Mouse (Mus musculus): ENCODE results near the gene Nme7. TPM values are rescaled to one million over a fixed set of nuclear protein-coding genes. Genes with fewer than 3 reads are reported as not detected.
A peak's percentile ranks its signal among the peaks of the same experiment; 100 is the strongest.

The Nme7 gene
- polyA plus RNA-seq, 1 experiment = 10.7 TPM

DNA sequence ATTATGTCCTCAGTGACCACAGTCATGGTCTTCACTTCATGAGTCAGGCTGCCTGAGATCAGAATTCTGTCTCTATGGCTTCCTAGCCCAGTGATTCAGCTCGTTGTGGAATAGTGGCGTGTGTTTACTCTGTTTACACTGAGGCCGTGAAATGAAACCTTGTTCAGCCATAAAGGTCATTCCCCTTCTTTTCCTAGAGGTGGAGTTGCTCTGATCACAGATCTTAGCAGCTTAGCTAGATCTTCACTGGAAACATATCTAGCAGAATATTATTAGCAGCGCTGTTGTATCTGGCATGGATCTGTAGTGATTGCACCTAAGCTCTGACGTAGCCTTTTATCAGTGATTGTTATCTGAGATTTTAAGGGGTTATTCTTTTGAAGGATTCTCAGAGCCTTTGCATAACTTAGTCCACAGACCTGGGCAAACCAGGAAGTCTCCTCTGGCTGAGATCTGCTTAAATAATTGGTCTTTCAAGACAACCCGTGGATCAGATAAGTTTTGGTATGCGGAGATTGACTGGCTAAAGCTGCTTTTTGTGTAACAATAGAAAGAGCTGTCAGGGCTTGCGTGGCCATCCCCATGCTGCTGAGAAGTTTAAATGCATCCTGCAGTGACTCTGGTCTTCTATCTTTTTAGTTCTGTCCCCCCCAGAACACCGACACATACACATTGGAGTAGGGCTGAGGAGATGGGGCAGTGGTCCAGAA is 177.9 kb downstream of the Nme7 start:
- peak overlapping the region; percentile 19 for H3K4me2 ChIP-seq (ENCODE audit: low read depth)
- H3K36me3 ChIP-seq (ENCODE audit: control insufficient read depth, insufficient read depth) = no peaks in the 10 kb centered on the region
- H3K79me2 ChIP-seq (ENCODE audit: control insufficient read depth, insufficient read depth) = no peaks in the 10 kb centered on the region
- H3K4me3 ChIP-seq = no peak overlapping the region
- H3ac ChIP-seq (ENCODE audit: control insufficient read depth, insufficient read length) = no peak overlapping the region
- no peaks in the 10 kb centered on the region for H3K27me3 ChIP-seq (ENCODE audit: control insufficient read depth, insufficient read depth, insufficient read length)
- TF ChIP-seq TCF3 (IDR thresholded peaks at IDR 0.05; ENCODE audit: insufficient read length, low read depth) = no peak
- no peak for TF ChIP-seq USF1 (IDR thresholded peaks at IDR 0.05; ENCODE audit: low read depth)
- TF ChIP-seq POLR2A (IDR thresholded peaks at IDR 0.05; ENCODE audit: insufficient read length, low read depth) = no peak
- no peak for TF ChIP-seq SRF (IDR thresholded peaks at IDR 0.05; ENCODE audit: control insufficient read depth, insufficient read length, low read depth)
- TF ChIP-seq REST (IDR thresholded peaks at IDR 0.05; ENCODE audit: insufficient read depth, insufficient read length) = no peak

DNA sequence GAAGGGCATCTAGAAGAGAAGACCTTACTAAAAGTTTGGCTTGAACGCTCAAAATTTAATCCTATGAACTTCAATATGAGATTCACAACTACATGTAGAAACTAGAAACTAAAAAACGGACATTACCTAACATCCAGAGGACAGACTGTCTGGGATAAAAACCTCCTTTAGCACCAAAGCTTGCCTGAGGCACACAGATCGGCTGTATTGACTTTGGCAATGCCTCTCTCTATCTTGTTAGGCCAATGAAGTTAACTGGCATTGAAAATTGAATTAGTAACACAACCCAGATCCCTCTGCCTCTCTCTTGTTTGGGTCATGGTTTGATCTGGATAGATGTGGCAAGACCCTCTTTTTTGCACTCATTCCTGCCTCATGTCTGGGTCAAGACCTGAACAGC is 178.9 kb downstream of the Nme7 start:
- no peaks in the 10 kb centered on the region for H3K27me3 ChIP-seq (ENCODE audit: control insufficient read depth, insufficient read depth, insufficient read length)
- no peak overlapping the region for H3K4me2 ChIP-seq (ENCODE audit: low read depth)
- TF ChIP-seq USF1 (IDR thresholded peaks at IDR 0.05; ENCODE audit: low read depth) (no peak), MYOG (IDR thresholded peaks at IDR 0.05; ENCODE audit: control insufficient read depth in 1 of 3, insufficient read depth in 1 of 3, insufficient read length in 2 of 3, low read depth in 2 of 3) (no peak)
- H3K79me2 ChIP-seq (ENCODE audit: control insufficient read depth, insufficient read depth) = no peaks in the 10 kb centered on the region
- no peaks in the 10 kb centered on the region for H3K36me3 ChIP-seq (ENCODE audit: control insufficient read depth, insufficient read depth)
- no peak overlapping the region for H3K4me3 ChIP-seq
- H3ac ChIP-seq (ENCODE audit: control insufficient read depth, insufficient read length) = no peak overlapping the region

DNA sequence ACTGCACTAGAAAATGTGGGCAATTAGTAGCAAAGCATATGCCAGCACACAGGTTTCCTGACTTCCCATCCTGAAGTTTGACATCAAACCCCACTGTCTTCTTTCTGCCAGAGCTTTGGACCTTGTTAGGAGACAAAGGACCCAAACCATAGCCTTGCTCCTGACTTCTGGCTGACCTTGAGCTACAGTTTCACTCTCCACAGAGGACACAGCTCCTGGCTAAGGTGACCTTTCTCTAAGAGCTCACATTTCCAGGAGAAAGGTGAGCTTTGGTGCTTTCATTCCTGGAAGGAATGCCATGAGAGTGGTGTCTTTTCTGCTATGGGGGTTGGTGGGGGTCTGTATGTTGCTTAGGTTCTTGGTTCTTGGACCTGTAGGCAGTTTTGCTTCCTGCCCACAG is 179.8 kb downstream of the Nme7 start:
- TF ChIP-seq POLR2AphosphoS2 (IDR thresholded peaks at IDR 0.05; ENCODE audit: insufficient read length, low read depth) = no peak
- no peak for TF ChIP-seq TCF3 (IDR thresholded peaks at IDR 0.05; ENCODE audit: insufficient read length, low read depth)
- no peak for TF ChIP-seq REST (IDR thresholded peaks at IDR 0.05; ENCODE audit: insufficient read depth, insufficient read length)
- TF ChIP-seq TCF12 (IDR thresholded peaks at IDR 0.05; ENCODE audit: insufficient read depth, poor library complexity, severe bottlenecking) = no peak
- no peak for TF ChIP-seq E2F4 (IDR thresholded peaks at IDR 0.05; ENCODE audit: insufficient read depth)
- no peak for TF ChIP-seq POLR2A (IDR thresholded peaks at IDR 0.05; ENCODE audit: insufficient read length, low read depth)
- no peak for TF ChIP-seq SRF (IDR thresholded peaks at IDR 0.05; ENCODE audit: control insufficient read depth, insufficient read length, low read depth)
- no peak for TF ChIP-seq USF1 (IDR thresholded peaks at IDR 0.05; ENCODE audit: low read depth)
- no peak for TF ChIP-seq MYOD1 (IDR thresholded peaks at IDR 0.05; ENCODE audit: control insufficient read depth in 1 of 3, insufficient read length in 2 of 3, low read depth in 2 of 3)
- no peak for TF ChIP-seq MAX (IDR thresholded peaks at IDR 0.05; ENCODE audit: low read depth)
- TF ChIP-seq CEBPB (IDR thresholded peaks at IDR 0.05; ENCODE audit: insufficient read depth, poor library complexity, severe bottlenecking) = no peak
- TF ChIP-seq MYOG (IDR thresholded peaks at IDR 0.05; ENCODE audit: control insufficient read depth in 1 of 3, insufficient read depth in 1 of 3, insufficient read length in 2 of 3, low read depth in 2 of 3) = no peak
- Histone ChIP-seq H3K36me3 (ENCODE audit: control insufficient read depth, insufficient read depth) (no peaks in the 10 kb centered on the region), H3K4me3 (no peak overlapping the region), H3K27me3 (ENCODE audit: control insufficient read depth, insufficient read depth, insufficient read length) (no peaks in the 10 kb centered on the region), H3ac (ENCODE audit: control insufficient read depth, insufficient read length) (no peak overlapping the region), H3K79me2 (ENCODE audit: control insufficient read depth, insufficient read depth) (no peaks in the 10 kb centered on the region), H3K4me2 (ENCODE audit: low read depth) (no peak overlapping the region)

Other genes with a start within 250 kb of the Nme7 start
- gene Sell, start 242.1 kb upstream of the Nme7 start, polyA plus RNA-seq (2012; fragmentation: generic; extraction: Trizol) = not detected
- gene Selp, start 188.9 kb upstream of the Nme7 start, polyA plus RNA-seq (2012; fragmentation: generic; extraction: Trizol) = 0.14 TPM
- 0.02 TPM for gene F5, start 152.3 kb upstream of the Nme7 start, polyA plus RNA-seq (2012; fragmentation: generic; extraction: Trizol)
- gene Slc19a2, start 55.1 kb upstream of the Nme7 start, polyA plus RNA-seq (2012; fragmentation: generic; extraction: Trizol) = 6.2 TPM
- 4.1 TPM for gene Ccdc181, start 28.5 kb upstream of the Nme7 start, polyA plus RNA-seq (2012; fragmentation: generic; extraction: Trizol)
- gene Blzf1, start 3.4 kb downstream of the Nme7 start, polyA plus RNA-seq (2012; fragmentation: generic; extraction: Trizol) = 11.4 TPM
- 34.7 TPM for gene Atp1b1, start 154.2 kb downstream of the Nme7 start, polyA plus RNA-seq (2012; fragmentation: generic; extraction: Trizol)

Measured in myocyte (in vitro differentiated cells).